Mouse (Mus musculus) embryonic facial prominence, embryonic 13.5 days (tissue): ENCODE data around the gene Mup3. TPM values are rescaled to one million over a fixed set of nuclear protein-coding genes. Genes with fewer than 3 reads are reported as not detected.
"Not testable (repeated sequence)": the region's sequence is repeated elsewhere in the genome, so short reads cannot be mapped to it uniquely, and the experiment has no call there.

Experiments
- ATAC-seq: fragments of 200-750 bp; cut with Nextera tagmentation; 2 replicates; pipeline ENCODE4 v1.8.0; 2017; ENCODE audit warnings: low read depth; ENCODE audit not compliant: insufficient number of reproducible peaks, insufficient read depth, low FRiP score, low TSS enrichment
- H3K27ac ChIP-seq: fragments of 300-500 bp; sonication (generic); 2 replicates; pipeline ENCODE4 v1.5.1; 2015; ENCODE audit warnings: moderate library complexity, mild to moderate bottlenecking, inconsistent platforms
- H3K27me3 ChIP-seq: fragments of 300-500 bp; sonication (generic); 2 replicates; pipeline ENCODE4 v1.6.1; 2015; ENCODE audit warnings: mild to moderate bottlenecking, inconsistent platforms
- H3K36me3 ChIP-seq: fragments of 300-500 bp; sonication (generic); 2 replicates; pipeline ENCODE4 v1.6.1; 2015; ENCODE audit warnings: mild to moderate bottlenecking, inconsistent platforms
- H3K4me1 ChIP-seq: fragments of 300-500 bp; sonication (generic); 2 replicates; pipeline ENCODE4 v1.6.1; 2015; ENCODE audit warnings: inconsistent platforms
- H3K4me2 ChIP-seq: fragments of 300-500 bp; sonication (generic); 2 replicates; pipeline ENCODE4 v1.6.1; 2015; ENCODE audit warnings: moderate library complexity, mild to moderate bottlenecking, inconsistent platforms
- H3K4me3 ChIP-seq: fragments of 300-500 bp; sonication (generic); 2 replicates; pipeline ENCODE4 v1.5.1; 2015; ENCODE audit warnings: mild to moderate bottlenecking, inconsistent platforms
- H3K9ac ChIP-seq: fragments of 300-500 bp; sonication (generic); 2 replicates; pipeline ENCODE4 v1.6.1; 2015; ENCODE audit warnings: mild to moderate bottlenecking, inconsistent platforms
- H3K9me3 ChIP-seq: fragments of 300-500 bp; sonication (generic); 2 replicates; pipeline ENCODE4 v1.6.1; 2016; ENCODE audit warnings: inconsistent platforms
- WGBS: fragments of 180-500 bp; shearing (Covaris S2); methylation state at CpG from one replicate; pipeline ENCODE4 v1.1.7; 2015; ENCODE audit warnings: mixed read lengths; 5-methylcytosine and 5-hydroxymethylcytosine counted together
- polyA plus RNA-seq: library from polyadenylated mRNA; unstranded; fragments of >200 nt; fragmentation: Nextera tagmentation; extraction: Ambion mirVana; gene quantifications from 2 replicates; pipeline ENCODE4 v1.2.1, GENCODE M21; 2015

Gene Mup3
- polyA plus RNA-seq, result not detected in 2 replicates

DNA sequence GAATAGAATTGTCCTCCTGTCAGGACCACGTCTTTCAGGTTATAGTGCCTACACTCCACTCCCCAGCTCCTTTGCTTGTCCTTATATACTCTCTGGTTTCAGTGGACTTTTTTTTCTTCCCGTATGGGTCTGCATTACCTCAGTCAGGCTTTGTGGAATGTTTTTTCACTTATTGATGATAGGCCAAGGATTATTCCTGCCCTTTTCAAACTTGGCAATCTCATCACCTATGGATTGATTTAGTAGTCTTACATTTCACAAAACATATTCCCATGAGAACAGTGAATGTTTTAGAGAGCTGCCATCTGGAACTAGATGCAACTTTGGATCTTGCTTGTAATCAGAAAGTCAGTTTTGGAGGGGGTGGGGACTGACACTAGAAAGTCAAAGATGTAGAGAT, at the start of gene Mup3:
Mup3 (minus strand) TSS at position 102 of the 400 bp plus-strand sequence.
- Histone ChIP-seq H3K4me2 (no peak within 1 kb of the TSS), H3K36me3 (no peaks in the 10 kb centered on the region), H3K9me3 (no peaks in the 10 kb centered on the region), H3K4me1 (no peaks in the 10 kb centered on the region), H3K27me3 (no peaks in the 10 kb centered on the region), H3K27ac (no peak within 1 kb of the TSS), H3K9ac (no peak within 1 kb of the TSS), H3K4me3 (no peak within 1 kb of the TSS)
- 84% methylated on average over 2 of the region's 2 CpGs for WGBS
- ATAC-seq, result no peak

DNA sequence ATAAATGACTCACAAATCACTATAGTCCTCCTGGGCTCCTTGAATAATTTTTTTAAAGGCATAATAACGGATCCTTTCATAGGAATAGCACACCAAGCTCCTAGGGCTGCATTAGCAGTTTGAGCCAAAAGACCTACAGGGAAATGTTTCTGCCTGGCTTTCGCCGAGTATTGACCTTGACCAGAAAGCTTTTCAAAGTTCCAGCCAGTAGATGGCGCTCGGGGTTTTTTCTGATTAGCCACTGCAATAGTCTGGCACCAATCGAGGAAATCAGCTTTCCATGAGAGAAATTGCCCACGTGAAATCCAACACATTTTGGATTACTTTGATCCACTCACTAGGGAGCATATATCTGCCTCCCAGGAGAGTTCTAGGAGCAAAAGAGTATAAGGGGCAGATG, 46.6 kb upstream of the Mup3 start:
- Histone ChIP-seq H3K9ac (no peak overlapping the region), H3K4me3 (no peak overlapping the region), H3K9me3 (peaks cover 37% of the 10 kb centered on the region), H3K27ac (no peak overlapping the region), H3K4me1 (no peaks in the 10 kb centered on the region), H3K27me3 (no peaks in the 10 kb centered on the region), H3K36me3 (no peaks in the 10 kb centered on the region), H3K4me2 (no peak overlapping the region)
- no peak for ATAC-seq
- WGBS, result 67% methylated on average over 7 of the region's 7 CpGs

GRCm38 (mm10) chr4:62103366-62103765, 16.2 kb upstream of the Mup3 start:
- H3K27me3 ChIP-seq, ATAC-seq, H3K27ac ChIP-seq, H3K4me3 ChIP-seq, H3K4me2 ChIP-seq, H3K4me1 ChIP-seq, H3K9ac ChIP-seq, H3K36me3 ChIP-seq, H3K9me3 ChIP-seq: not testable (repeated sequence)
- WGBS, result 57% methylated on average over 2 of the region's 2 CpGs

- no peaks in the 10 kb centered on the region for H3K9me3 ChIP-seq
- H3K4me3 ChIP-seq, result no peak overlapping the region
- ATAC-seq, result no peak
- H3K9ac ChIP-seq, result no peak overlapping the region
- no peak overlapping the region for H3K4me2 ChIP-seq
- H3K4me1 ChIP-seq, result no peaks in the 10 kb centered on the region
- no peaks in the 10 kb centered on the region for H3K27me3 ChIP-seq
- no peak overlapping the region for H3K27ac ChIP-seq
- no peaks in the 10 kb centered on the region for H3K36me3 ChIP-seq
- 79% methylated on average over 2 of the region's 2 CpGs for WGBS
Measured at GRCm38 (mm10) chr4:62087953-62088352, 811 bp upstream of the Mup3 start.

DNA sequence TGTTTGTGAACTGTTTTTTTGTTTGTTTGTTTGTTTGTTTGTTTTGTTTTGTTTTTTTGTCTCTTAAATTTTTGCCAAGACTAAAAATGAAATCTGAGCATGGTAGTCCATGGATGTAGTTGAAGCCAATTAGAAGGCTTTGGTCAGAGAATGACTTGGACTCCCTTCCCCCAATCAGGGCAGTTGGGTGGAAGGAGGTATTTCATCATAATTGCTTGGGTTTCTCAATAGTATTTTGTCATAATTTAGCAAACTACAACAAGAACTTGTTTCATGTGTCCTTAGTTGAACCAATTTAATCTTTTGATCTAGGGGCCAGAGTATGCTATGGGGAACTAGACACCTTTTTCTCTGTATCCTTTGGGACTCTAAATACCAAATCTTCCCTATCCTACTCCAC, 4.4 kb downstream of the Mup3 start:
- H3K4me1 ChIP-seq, result no peaks in the 10 kb centered on the region
- H3K27ac ChIP-seq, result no peak overlapping the region
- no peak overlapping the region for H3K9ac ChIP-seq
- no peak for ATAC-seq
- H3K4me2 ChIP-seq, result no peak overlapping the region
- no peaks in the 10 kb centered on the region for H3K9me3 ChIP-seq
- no peak overlapping the region for H3K4me3 ChIP-seq
- H3K36me3 ChIP-seq, result no peaks in the 10 kb centered on the region
- no peaks in the 10 kb centered on the region for H3K27me3 ChIP-seq

DNA sequence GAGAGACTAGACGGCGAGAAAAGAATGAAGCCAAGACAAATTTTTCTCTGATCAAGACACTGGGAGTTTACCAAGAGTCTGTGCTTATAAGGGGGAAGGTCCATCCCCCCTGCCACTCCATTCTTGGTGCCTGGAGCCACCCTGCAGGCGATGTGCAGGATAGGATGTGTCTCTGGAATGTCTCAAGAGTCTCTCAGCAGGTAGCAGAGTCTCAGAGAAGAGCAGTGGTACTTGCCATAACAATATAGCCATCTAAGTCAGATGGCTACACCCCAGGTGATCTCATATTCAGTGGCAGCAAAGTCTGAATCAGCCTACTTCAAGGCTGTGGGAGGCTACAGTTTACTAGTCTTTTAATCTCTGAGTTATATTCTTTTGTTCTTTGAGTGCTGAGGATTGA, 12.0 kb downstream of the Mup3 start:
- no peak overlapping the region for H3K27ac ChIP-seq
- no peaks in the 10 kb centered on the region for H3K36me3 ChIP-seq
- H3K9me3 ChIP-seq, result no peaks in the 10 kb centered on the region
- WGBS, result 65% methylated on average over 3 of the region's 3 CpGs
- no peak overlapping the region for H3K4me3 ChIP-seq
- ATAC-seq, result no peak
- H3K27me3 ChIP-seq, result no peaks in the 10 kb centered on the region
- no peak overlapping the region for H3K9ac ChIP-seq
- H3K4me1 ChIP-seq, result no peaks in the 10 kb centered on the region
- H3K4me2 ChIP-seq, result no peak overlapping the region

GRCm38 (mm10) chr4:62054780-62055179, 32.4 kb downstream of the Mup3 start:
- H3K4me1 ChIP-seq, H3K4me3 ChIP-seq, ATAC-seq, H3K36me3 ChIP-seq, H3K27ac ChIP-seq, H3K27me3 ChIP-seq, H3K9me3 ChIP-seq, H3K9ac ChIP-seq, H3K4me2 ChIP-seq: not testable (repeated sequence)
- 78% methylated on average over 2 of the region's 2 CpGs for WGBS

- ATAC-seq, H3K27me3 ChIP-seq, H3K9ac ChIP-seq, H3K4me2 ChIP-seq, H3K4me3 ChIP-seq, H3K4me1 ChIP-seq, H3K36me3 ChIP-seq, H3K27ac ChIP-seq, H3K9me3 ChIP-seq: not testable (repeated sequence)
- WGBS, result 80% methylated on average over 3 of the region's 3 CpGs
Measured at GRCm38 (mm10) chr4:62054058-62054457, 33.1 kb downstream of the Mup3 start, which contains the start of gene Mup20. TSS of gene Mup20 (minus strand) at chr4:62054158.

Other genes with a start within 250 kb of the Mup3 start
- not detected in 2 replicates for gene Mup20, start 33.2 kb downstream of the Mup3 start, polyA plus RNA-seq
- gene Mup21, start 63.5 kb upstream of the Mup3 start, polyA plus RNA-seq, result not detected in 2 replicates
- 11.8 and 15.0 TPM in 2 replicates for gene Zfp37, start 143.7 kb upstream of the Mup3 start, polyA plus RNA-seq
- 19.0 and 20.2 TPM in 2 replicates for gene Slc31a2, start 175.2 kb upstream of the Mup3 start, polyA plus RNA-seq